In the genomic region with DNA sequence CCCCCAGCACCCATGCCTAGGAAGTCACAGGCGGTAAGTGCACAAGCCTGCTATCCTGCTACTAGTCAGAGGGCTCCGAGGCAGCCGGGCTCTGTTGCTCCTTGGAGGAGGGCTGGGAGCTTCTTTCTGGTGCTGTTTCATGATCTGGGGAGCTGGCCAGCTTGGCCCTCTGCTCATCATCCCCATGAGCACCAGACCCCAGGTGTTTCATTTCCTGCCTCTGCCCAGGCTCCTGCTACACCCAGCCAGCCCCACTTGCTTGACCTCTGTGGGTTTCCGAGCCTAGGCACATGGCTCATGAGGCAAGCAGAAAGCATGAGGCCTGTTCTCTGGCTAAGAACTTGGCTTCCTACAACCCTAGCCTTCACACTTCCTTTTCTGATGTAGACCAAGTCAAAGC, we compare ENCODE assay signal across 13 mouse cellular contexts.
"Had no signal": no experiment of that assay in that cellular context is flagged by ENCODE, and none has a peak within 500 bp of the region (broad histone marks: within the 10 kb centered on the region; RNA-seq: fewer than 3 reads in every experiment).

No protein-coding gene starts in this region.

- ATAC-seq: lung, postnatal 0 days had no signal

- H3K4me1 ChIP-seq: midbrain, embryonic 15.5 days; neural tube, embryonic 13.5 days; stomach, embryonic 15.5 days had no signal

- H3K9ac ChIP-seq: liver, embryonic 14.5 days; midbrain, embryonic 15.5 days; neural tube, embryonic 13.5 days; stomach, embryonic 15.5 days had no signal

- H3K9me3 ChIP-seq: midbrain, embryonic 15.5 days; neural tube, embryonic 13.5 days; stomach, embryonic 15.5 days had no signal

- DNase-seq: kidney, adult 8-10 months; kidney, postnatal 4 days; lung, adult 2 months; lung, postnatal 36 days; right cerebral cortex, postnatal 14 days; thymus, adult 2 months; thymus, postnatal 25 days had no signal

- H3K4me3 ChIP-seq: layer of hippocampus, adult 2 months; midbrain, embryonic 15.5 days; neural tube, embryonic 13.5 days; stomach, embryonic 15.5 days had no signal

- H3K27me3 ChIP-seq: midbrain, embryonic 15.5 days; neural tube, embryonic 13.5 days; stomach, embryonic 15.5 days had no signal

- H3K27ac ChIP-seq: liver, embryonic 14.5 days; midbrain, embryonic 15.5 days; neural tube, embryonic 13.5 days; stomach, embryonic 15.5 days had no signal

- H3K4me2 ChIP-seq: midbrain, embryonic 15.5 days; neural tube, embryonic 13.5 days; stomach, embryonic 15.5 days had no signal
